Mouse (Mus musculus): ENCODE results near the gene Phgdh.

DNA sequence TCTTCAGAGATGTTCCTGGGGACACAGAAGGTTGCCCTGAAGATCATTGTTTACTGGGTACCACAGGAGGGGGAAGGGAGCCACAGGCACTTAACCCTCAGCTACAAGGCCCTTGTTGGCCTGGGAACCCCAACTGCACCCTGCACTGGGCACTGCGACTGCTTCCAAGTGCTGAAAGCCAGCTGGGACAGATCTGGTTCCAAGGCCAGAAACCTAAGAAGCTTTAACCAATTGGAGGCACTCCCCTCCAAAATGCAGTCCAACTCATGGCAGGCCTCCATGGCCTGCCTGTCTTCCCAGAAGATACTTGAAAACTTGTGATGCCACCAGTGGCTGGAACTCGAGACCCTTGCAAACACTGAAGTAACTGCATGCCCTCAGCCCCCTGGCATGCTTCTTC lies 24.6 kb downstream of the Phgdh start:
- TF ChIP-seq POLR2A (IDR thresholded peaks at IDR 0.05; ENCODE audit: control insufficient read depth, low read depth, low read length), result no peak
- TF ChIP-seq CTCF (IDR thresholded peaks at IDR 0.05; ENCODE audit: control insufficient read depth, insufficient read depth, insufficient replicate concordance, low read depth, low read length), result no peak

Data from testis, adult 2 months (tissue).